Mouse (Mus musculus): ENCODE data around the gene 1700049E17Rik2. TPM values are rescaled to one million over a fixed set of nuclear protein-coding genes. Genes with fewer than 3 reads are reported as not detected.
"Not testable (repeated sequence)": the region's sequence is repeated elsewhere in the genome, so short reads cannot be mapped to it uniquely, and the experiment has no call there.

Gene 1700049E17Rik2
- total and polyA plus RNA-seq, 3 experiments = not detected

- dilution Hi-C loops (cut with MboI; ENCODE audit: extremely low pct_ligation_motif_present, extremely low pct_unique_long_range_greater_than_20kb, low sequenced_read_pairs); H3K36me3 ChIP-seq (replicated peaks in 1 of 2; ENCODE audit: control insufficient read depth in 1 of 2, insufficient read depth in 1 of 2, low read length in 1 of 2); H3K79me2 ChIP-seq (replicated peaks; ENCODE audit: control insufficient read depth, extremely low read depth, insufficient read depth, poor library complexity, severe bottlenecking): not testable (repeated sequence)
Measured at GRCm38 (mm10) chr14:41622535-41622934, 49.5 kb downstream of the 1700049E17Rik2 start.

GRCm38 (mm10) chr14:41624512-41624911 lies 51.5 kb downstream of the 1700049E17Rik2 start, which contains the start of gene Gm3072:
Gene Gm3072, minus strand, starts transcription at chr14:41624612.
- in situ Hi-C loops (cut with MboI; ENCODE audit: low pct_ligation_motif_present, low pct_unique_long_range_greater_than_20kb, low sequenced_read_pairs); H3K27ac ChIP-seq (ENCODE audit: insufficient read depth, low read depth); H3K9me3 ChIP-seq (replicated peaks; ENCODE audit: low read length); H3K4me1 ChIP-seq (ENCODE audit: control insufficient read depth in 1 of 2, insufficient read depth in 2 of 2); H3K4me3 ChIP-seq (replicated peaks in 1 of 3; ENCODE audit: low read depth in 2 of 3, low read length in 2 of 3, poor library complexity in 1 of 3); DNase-seq (ENCODE audit: extremely low read depth); H3K36me3 ChIP-seq (replicated peaks in 1 of 2; ENCODE audit: control insufficient read depth in 1 of 2, insufficient read depth in 1 of 2, low read length in 1 of 2); H3K79me2 ChIP-seq (replicated peaks; ENCODE audit: control insufficient read depth, extremely low read depth, insufficient read depth, poor library complexity, severe bottlenecking); dilution Hi-C loops (cut with MboI; ENCODE audit: extremely low pct_ligation_motif_present, extremely low pct_unique_long_range_greater_than_20kb, low sequenced_read_pairs); H3K27me3 ChIP-seq (replicated peaks); H3K4me2 ChIP-seq (ENCODE audit: insufficient read depth, low read depth, poor library complexity, severe bottlenecking); H3K9ac ChIP-seq (ENCODE audit: insufficient read depth, low read depth): not testable (repeated sequence)

More at GRCm38 (mm10) chr14:41622535-41622934, 49.5 kb downstream of the 1700049E17Rik2 start:
- H3K9me3 ChIP-seq (replicated peaks; ENCODE audit: low read length); H3K27me3 ChIP-seq (replicated peaks); H3K4me2 ChIP-seq (ENCODE audit: insufficient read depth, low read depth, poor library complexity, severe bottlenecking); H3K9ac ChIP-seq (ENCODE audit: insufficient read depth, low read depth); H3K4me3 ChIP-seq (replicated peaks in 1 of 3; ENCODE audit: low read depth in 2 of 3, low read length in 2 of 3, poor library complexity in 1 of 3); in situ Hi-C loops (cut with MboI; ENCODE audit: low pct_ligation_motif_present, low pct_unique_long_range_greater_than_20kb, low sequenced_read_pairs); H3K27ac ChIP-seq (ENCODE audit: insufficient read depth, low read depth); H3K4me1 ChIP-seq (ENCODE audit: control insufficient read depth in 1 of 2, insufficient read depth in 2 of 2); DNase-seq (ENCODE audit: extremely low read depth): not testable (repeated sequence)

GRCm38 (mm10) chr14:41630144-41630543 lies 57.1 kb downstream of the 1700049E17Rik2 start:
- H3K4me1 ChIP-seq (ENCODE audit: control insufficient read depth in 1 of 2, insufficient read depth in 2 of 2); H3K36me3 ChIP-seq (replicated peaks in 1 of 2; ENCODE audit: control insufficient read depth in 1 of 2, insufficient read depth in 1 of 2, low read length in 1 of 2); H3K27me3 ChIP-seq (replicated peaks); dilution Hi-C loops (cut with MboI; ENCODE audit: extremely low pct_ligation_motif_present, extremely low pct_unique_long_range_greater_than_20kb, low sequenced_read_pairs); H3K79me2 ChIP-seq (replicated peaks; ENCODE audit: control insufficient read depth, extremely low read depth, insufficient read depth, poor library complexity, severe bottlenecking); H3K9me3 ChIP-seq (replicated peaks; ENCODE audit: low read length); H3K4me3 ChIP-seq (replicated peaks in 1 of 3; ENCODE audit: low read depth in 2 of 3, low read length in 2 of 3, poor library complexity in 1 of 3); in situ Hi-C loops (cut with MboI; ENCODE audit: low pct_ligation_motif_present, low pct_unique_long_range_greater_than_20kb, low sequenced_read_pairs); H3K9ac ChIP-seq (ENCODE audit: insufficient read depth, low read depth); DNase-seq (ENCODE audit: extremely low read depth); H3K27ac ChIP-seq (ENCODE audit: insufficient read depth, low read depth); H3K4me2 ChIP-seq (ENCODE audit: insufficient read depth, low read depth, poor library complexity, severe bottlenecking): not testable (repeated sequence)

Other genes starting within 250 kb of the 1700049E17Rik2 start
- not detected in 2 replicates for gene Gm5798, start 224.6 kb upstream of the 1700049E17Rik2 start, total RNA-seq (2012; rRNA removed)
- gene Gm5798, start 224.6 kb upstream of the 1700049E17Rik2 start, total RNA-seq (2014; rRNA removed) = not detected in 2 replicates
- gene Gm5798, start 224.6 kb upstream of the 1700049E17Rik2 start, polyA plus RNA-seq (2012; ENCODE audit: insufficient read length, low read depth) = not detected in 2 replicates
- gene Gm7945, start 186.8 kb upstream of the 1700049E17Rik2 start, total RNA-seq (2012; rRNA removed) = not detected in 2 replicates
- gene Gm7945, start 186.8 kb upstream of the 1700049E17Rik2 start, total RNA-seq (2014; rRNA removed) = not detected in 2 replicates
- gene Gm7945, start 186.8 kb upstream of the 1700049E17Rik2 start, polyA plus RNA-seq (2012; ENCODE audit: insufficient read length, low read depth) = not detected in 2 replicates
- gene Gm6482, start 164.9 kb upstream of the 1700049E17Rik2 start, total RNA-seq (2012; rRNA removed) = not detected in 2 replicates
- not detected in 2 replicates for gene Gm6482, start 164.9 kb upstream of the 1700049E17Rik2 start, total RNA-seq (2014; rRNA removed)
- not detected in 2 replicates for gene Gm6482, start 164.9 kb upstream of the 1700049E17Rik2 start, polyA plus RNA-seq (2012; ENCODE audit: insufficient read length, low read depth)
- gene Gm7954, start 119.7 kb upstream of the 1700049E17Rik2 start, total RNA-seq (2012; rRNA removed) = not detected in 2 replicates
- not detected in 2 replicates for gene Gm7954, start 119.7 kb upstream of the 1700049E17Rik2 start, total RNA-seq (2014; rRNA removed)
- gene Gm7954, start 119.7 kb upstream of the 1700049E17Rik2 start, polyA plus RNA-seq (2012; ENCODE audit: insufficient read length, low read depth) = not detected in 2 replicates
- not detected in 2 replicates for gene Gm3486, start 83.7 kb upstream of the 1700049E17Rik2 start, total RNA-seq (2012; rRNA removed)
- gene Gm3486, start 83.7 kb upstream of the 1700049E17Rik2 start, total RNA-seq (2014; rRNA removed) = not detected in 2 replicates
- gene Gm3486, start 83.7 kb upstream of the 1700049E17Rik2 start, polyA plus RNA-seq (2012; ENCODE audit: insufficient read length, low read depth) = not detected in 2 replicates
- gene Gm7970, start 17.6 kb upstream of the 1700049E17Rik2 start, total RNA-seq (2012; rRNA removed) = not detected in 2 replicates
- not detected in 2 replicates for gene Gm7970, start 17.6 kb upstream of the 1700049E17Rik2 start, total RNA-seq (2014; rRNA removed)
- not detected in 2 replicates for gene Gm7970, start 17.6 kb upstream of the 1700049E17Rik2 start, polyA plus RNA-seq (2012; ENCODE audit: insufficient read length, low read depth)
- not detected in 2 replicates for gene Gm3072, start 51.4 kb downstream of the 1700049E17Rik2 start, total RNA-seq (2012; rRNA removed)
- not detected in 2 replicates for gene Gm3072, start 51.4 kb downstream of the 1700049E17Rik2 start, total RNA-seq (2014; rRNA removed)
- not detected in 2 replicates for gene Gm3072, start 51.4 kb downstream of the 1700049E17Rik2 start, polyA plus RNA-seq (2012; ENCODE audit: insufficient read length, low read depth)
- not detected in 2 replicates for gene Gm3676, start 73.3 kb downstream of the 1700049E17Rik2 start, total RNA-seq (2012; rRNA removed)
- not detected in 2 replicates for gene Gm3676, start 73.3 kb downstream of the 1700049E17Rik2 start, total RNA-seq (2014; rRNA removed)
- gene Gm3676, start 73.3 kb downstream of the 1700049E17Rik2 start, polyA plus RNA-seq (2012; ENCODE audit: insufficient read length, low read depth) = not detected in 2 replicates
- not detected in 2 replicates for gene Gm8068, start 128.7 kb downstream of the 1700049E17Rik2 start, total RNA-seq (2012; rRNA removed)
- gene Gm8068, start 128.7 kb downstream of the 1700049E17Rik2 start, total RNA-seq (2014; rRNA removed) = not detected in 2 replicates
- gene Gm8068, start 128.7 kb downstream of the 1700049E17Rik2 start, polyA plus RNA-seq (2012; ENCODE audit: insufficient read length, low read depth) = not detected in 2 replicates
- gene Gm7929, start 177.4 kb downstream of the 1700049E17Rik2 start, total RNA-seq (2012; rRNA removed) = not detected in 2 replicates
- not detected in 2 replicates for gene Gm7929, start 177.4 kb downstream of the 1700049E17Rik2 start, total RNA-seq (2014; rRNA removed)
- not detected in 2 replicates for gene Gm7929, start 177.4 kb downstream of the 1700049E17Rik2 start, polyA plus RNA-seq (2012; ENCODE audit: insufficient read length, low read depth)
- not detected in 2 replicates for gene Gm47189, start 199.2 kb downstream of the 1700049E17Rik2 start, total RNA-seq (2012; rRNA removed)
- not detected in 2 replicates for gene Gm47189, start 199.2 kb downstream of the 1700049E17Rik2 start, total RNA-seq (2014; rRNA removed)
- gene Gm47189, start 199.2 kb downstream of the 1700049E17Rik2 start, polyA plus RNA-seq (2012; ENCODE audit: insufficient read length, low read depth) = not detected in 2 replicates

Measured in CH12.LX (cell line).